Mouse (Mus musculus) testis, postnatal 14 days (tissue): ENCODE measurements around the gene Mia3.
A peak's percentile ranks its signal among the peaks of the same experiment; 100 is the strongest.
"Not testable (repeated sequence)": the region's sequence is repeated elsewhere in the genome, so short reads cannot be mapped to it uniquely, and the experiment has no call there.

Experiments
- DNase-seq: peaks from one replicate; pipeline ENCODE4 v3.0.0; 2021; ENCODE audit warnings: low spot score

Mia3 gene

GRCm38 (mm10) chr1:183344886-183345816 is 24.2 kb downstream of the Mia3 start:
- DNase-seq = peak; percentile 91

- not testable (repeated sequence) for DNase-seq
Observed at GRCm38 (mm10) chr1:183342902-183343301, 26.5 kb downstream of the Mia3 start.

GRCm38 (mm10) chr1:183327171-183327570 is 42.2 kb downstream of the Mia3 start:
- DNase-seq = no peak

- no peak for DNase-seq
Observed at GRCm38 (mm10) chr1:183324433-183324832, 44.9 kb downstream of the Mia3 start.

- no peak for DNase-seq
Observed at GRCm38 (mm10) chr1:183323923-183324322, 45.4 kb downstream of the Mia3 start.

- not testable (repeated sequence) for DNase-seq
Observed at GRCm38 (mm10) chr1:183322496-183322895, 46.9 kb downstream of the Mia3 start.

- DNase-seq = no peak
Observed at GRCm38 (mm10) chr1:183320708-183321107, 48.6 kb downstream of the Mia3 start.

- DNase-seq = no peak
Observed at GRCm38 (mm10) chr1:183315783-183316182, 53.6 kb downstream of the Mia3 start.

GRCm38 (mm10) chr1:183312076-183312475 is 57.3 kb downstream of the Mia3 start:
- no peak for DNase-seq

- DNase-seq = not testable (repeated sequence)
Observed at GRCm38 (mm10) chr1:183309601-183310000, 59.8 kb downstream of the Mia3 start.

- DNase-seq = no peak
Observed at GRCm38 (mm10) chr1:183308476-183308875, 60.9 kb downstream of the Mia3 start.

GRCm38 (mm10) chr1:183307555-183307954 is 61.8 kb downstream of the Mia3 start:
- no peak for DNase-seq

- peak; percentile 94 for DNase-seq
Observed at GRCm38 (mm10) chr1:183299161-183299560, 70.2 kb downstream of the Mia3 start.

- DNase-seq = peak; percentile 34
Observed at GRCm38 (mm10) chr1:183297886-183298489, 71.4 kb downstream of the Mia3 start.

- DNase-seq = peak; percentile 62
Observed at GRCm38 (mm10) chr1:183297473-183297885, 71.9 kb downstream of the Mia3 start.

- DNase-seq = peak; percentile 92
Observed at GRCm38 (mm10) chr1:183296877-183297383, 72.4 kb downstream of the Mia3 start, which contains the start of gene Brox. Gene Brox (minus strand): TSS chr1:183297269.

- DNase-seq = peak; percentile 66
Observed at GRCm38 (mm10) chr1:183296465-183296864, 72.9 kb downstream of the Mia3 start, which contains the start of gene Aida. Gene Aida (plus strand): TSS chr1:183296590.

GRCm38 (mm10) chr1:183289576-183289975 is 79.8 kb downstream of the Mia3 start:
- no peak for DNase-seq

GRCm38 (mm10) chr1:183288351-183288750 is 81.0 kb downstream of the Mia3 start:
- DNase-seq = no peak
